Mouse (Mus musculus) gastrocnemius, postnatal 14 days (tissue): ENCODE data around the gene Wwox. TPM values are rescaled to one million over a fixed set of nuclear protein-coding genes. Genes with fewer than 3 reads are reported as not detected.

Experiments
- DNase-seq: peaks from one replicate; pipeline ENCODE4 v3.0.0; 2021; ENCODE audit warnings: mixed read lengths
- intact Hi-C: fragments of 180-260 bp; cut with DNase I; formaldehyde crosslinking; loops from one replicate; pipeline ENCODE4 v1.15.1; 2025; ENCODE audit warnings: low total_unique reads
- total RNA-seq, 2 experiments: library from RNA; stranded (reverse); gene quantifications; 2 replicates each; pipeline ENCODE4 v1.2.3; 2021

Gene Wwox
- total RNA-seq, 2 experiments from 2014 or later: 7.2 to 7.8 TPM

- no peak for DNase-seq
- intact Hi-C loops: no loop called here
Measured at GRCm38 (mm10) chr8:114875161-114875560, 435.7 kb downstream of the Wwox start.

- intact Hi-C loops: no loop called here
Measured at GRCm38 (mm10) chr8:114876161-114876611, 436.7 kb downstream of the Wwox start.

DNA sequence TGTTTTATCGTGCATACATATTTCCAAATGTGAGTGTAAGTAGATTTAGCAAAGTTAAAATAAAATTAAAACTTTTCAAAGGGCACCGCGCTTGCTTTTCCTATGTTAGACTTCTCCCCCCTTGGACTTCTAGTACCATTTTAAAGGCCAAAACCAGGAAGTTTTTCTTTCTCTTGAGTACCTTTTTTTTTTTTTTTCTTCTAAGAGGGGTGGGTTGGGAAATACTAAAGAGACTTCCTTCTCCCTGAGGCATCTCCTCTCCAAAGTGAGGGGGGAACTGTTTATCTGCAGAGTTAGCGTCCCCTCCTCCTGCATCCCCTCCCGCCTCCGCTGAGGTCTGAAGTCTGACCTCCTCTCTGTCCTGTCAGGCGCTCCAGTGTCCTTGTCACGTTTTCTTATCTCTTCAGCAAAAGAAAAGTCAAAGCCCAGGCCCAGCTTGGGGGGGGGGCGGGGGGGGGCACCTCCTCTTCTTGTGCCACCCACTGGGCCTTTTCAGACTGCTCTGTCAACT is 437.3 kb downstream of the Wwox start:
- DNase-seq: no peak
- intact Hi-C loops: no loop called here

More at GRCm38 (mm10) chr8:114876161-114876611, 436.7 kb downstream of the Wwox start:
- no peak for DNase-seq

- intact Hi-C loops: no loop called here
- no peak for DNase-seq
Measured at GRCm38 (mm10) chr8:114877234-114877633, 437.8 kb downstream of the Wwox start.

GRCm38 (mm10) chr8:114878449-114879276 is 439.2 kb downstream of the Wwox start:
- intact Hi-C loops: no loop called here
- no peak for DNase-seq

DNA sequence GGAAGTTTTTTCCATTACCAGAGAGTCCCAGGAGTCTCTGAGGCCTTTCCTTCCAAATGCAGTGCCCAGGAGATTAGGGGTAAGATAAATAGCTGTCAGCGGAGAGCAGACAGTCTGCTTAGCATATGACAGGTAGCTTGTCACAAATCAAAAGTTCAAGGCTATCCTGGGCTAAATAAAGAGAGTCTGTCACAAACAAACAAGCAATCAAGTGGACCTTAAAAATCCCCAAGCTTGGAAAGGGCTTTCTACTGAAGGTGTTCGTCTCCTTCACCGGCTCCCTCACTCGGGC is 439.8 kb downstream of the Wwox start:
- no peak for DNase-seq
- intact Hi-C loops: no loop called here

- no peak for DNase-seq
Measured at GRCm38 (mm10) chr8:114879678-114880077, 440.2 kb downstream of the Wwox start.

DNA sequence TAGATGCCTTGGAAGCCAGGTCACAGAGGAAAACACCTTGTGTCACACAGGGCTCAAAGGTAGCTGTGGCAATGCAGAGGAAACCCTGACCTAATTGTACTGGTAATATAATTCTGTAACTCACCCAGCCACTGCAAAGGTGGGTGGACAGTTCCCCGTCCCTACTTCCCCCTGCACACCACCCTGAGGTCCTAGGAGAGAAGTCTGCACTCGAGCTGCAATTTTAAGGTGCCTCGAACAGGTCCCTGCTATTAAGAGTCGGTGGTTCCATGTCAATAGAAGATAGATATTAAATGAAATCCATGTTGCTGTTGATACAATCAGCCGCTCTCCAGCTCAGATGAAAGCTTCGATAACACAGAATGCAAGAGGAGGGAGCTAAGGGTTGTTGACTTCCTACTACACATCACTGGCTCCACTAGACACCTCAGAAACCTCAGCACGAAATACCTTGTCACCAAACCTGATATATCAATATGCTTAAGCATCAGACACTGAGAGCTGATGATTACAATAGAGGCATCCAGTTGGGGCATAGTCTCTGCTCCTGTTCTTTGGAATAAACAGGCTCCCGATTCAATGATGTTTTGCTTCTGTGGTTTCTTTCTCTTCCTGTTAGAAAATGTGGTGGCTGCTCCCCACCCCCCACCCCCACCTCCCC is 441.1 kb downstream of the Wwox start:
- intact Hi-C loops: no loop called here
- no peak for DNase-seq

More at GRCm38 (mm10) chr8:114879678-114880077, 440.2 kb downstream of the Wwox start:
- intact Hi-C loops: no loop called here

DNA sequence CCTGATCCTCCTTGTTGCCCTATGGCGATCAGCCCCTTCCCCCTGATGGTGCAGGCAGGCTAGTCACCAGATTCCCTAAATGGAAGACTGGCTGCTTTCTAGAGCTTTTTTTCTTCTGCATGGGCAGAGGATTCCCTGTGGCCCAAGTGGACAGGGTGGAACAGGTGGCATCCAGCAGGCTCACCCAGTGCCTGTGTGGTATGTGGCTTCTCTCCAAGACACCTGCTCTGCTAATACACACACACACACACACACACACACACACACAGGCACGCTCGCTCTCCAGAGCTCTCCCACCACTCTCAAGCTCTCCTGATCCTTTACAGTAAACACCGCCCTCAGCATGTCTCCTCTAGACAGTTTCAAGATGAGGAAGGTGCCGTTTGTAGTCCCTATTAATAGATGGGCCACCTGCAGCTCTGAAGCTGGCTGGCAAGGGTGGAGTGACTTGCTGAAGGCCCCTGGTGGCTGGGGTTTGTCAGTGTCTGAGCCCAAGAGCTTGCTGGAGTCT is 442.5 kb downstream of the Wwox start:
- intact Hi-C loops: no loop called here
- no peak for DNase-seq

DNA sequence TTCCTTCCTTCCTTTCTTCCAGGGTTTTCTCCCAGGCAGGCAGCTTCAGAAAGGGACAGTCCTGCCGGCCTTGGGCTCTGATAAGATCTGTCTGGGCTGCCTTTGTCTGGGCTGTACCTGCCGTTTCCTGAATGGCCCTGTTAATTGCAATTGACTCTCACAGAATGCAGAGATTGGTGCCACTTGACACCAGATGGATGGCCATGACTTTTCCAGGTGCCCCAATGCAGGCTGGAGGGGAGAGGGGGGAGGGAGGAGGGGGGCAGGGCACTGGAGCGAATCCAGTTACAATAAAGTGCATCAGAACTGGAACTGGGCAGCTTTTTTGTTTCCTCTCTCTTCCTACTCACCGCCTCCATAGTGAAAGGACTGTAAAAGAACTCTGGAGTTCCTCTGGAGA is 443.0 kb downstream of the Wwox start:
- DNase-seq: no peak
- intact Hi-C loops: no loop called here

- intact Hi-C loops: no loop called here
- no peak for DNase-seq
Measured at GRCm38 (mm10) chr8:114882936-114883606, 443.6 kb downstream of the Wwox start.

- no peak for DNase-seq
- intact Hi-C loops: no loop called here
Measured at GRCm38 (mm10) chr8:114883967-114884366, 444.5 kb downstream of the Wwox start.

DNA sequence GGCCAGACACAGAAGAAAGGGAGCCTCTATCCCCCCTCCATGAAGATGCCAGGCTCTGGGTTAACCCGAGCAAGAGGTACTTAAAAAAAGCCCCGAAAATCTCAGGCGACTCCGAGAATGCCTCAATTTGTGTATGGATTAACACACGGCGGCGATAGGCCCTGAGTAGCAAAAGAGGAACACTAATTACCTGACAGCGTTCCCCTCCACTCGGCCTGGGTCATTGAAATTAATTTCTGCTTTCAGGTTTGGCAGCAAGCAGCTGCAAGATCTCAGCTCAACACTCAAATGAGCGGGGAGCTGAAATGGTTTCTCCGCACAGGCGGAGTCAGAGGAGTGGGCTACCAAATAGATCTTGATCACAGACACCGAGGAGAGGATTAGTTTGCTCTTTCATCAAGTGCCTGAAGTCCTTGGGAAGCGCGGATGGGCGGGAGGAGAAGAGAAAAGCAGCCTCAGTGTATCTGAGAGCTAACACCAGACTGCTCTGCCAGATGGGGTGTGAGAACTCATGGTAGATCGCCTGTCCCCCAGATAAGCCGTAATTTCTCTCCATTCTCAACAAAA is 445.7 kb downstream of the Wwox start:
- DNase-seq: no peak
- intact Hi-C loops: no loop called here

DNA sequence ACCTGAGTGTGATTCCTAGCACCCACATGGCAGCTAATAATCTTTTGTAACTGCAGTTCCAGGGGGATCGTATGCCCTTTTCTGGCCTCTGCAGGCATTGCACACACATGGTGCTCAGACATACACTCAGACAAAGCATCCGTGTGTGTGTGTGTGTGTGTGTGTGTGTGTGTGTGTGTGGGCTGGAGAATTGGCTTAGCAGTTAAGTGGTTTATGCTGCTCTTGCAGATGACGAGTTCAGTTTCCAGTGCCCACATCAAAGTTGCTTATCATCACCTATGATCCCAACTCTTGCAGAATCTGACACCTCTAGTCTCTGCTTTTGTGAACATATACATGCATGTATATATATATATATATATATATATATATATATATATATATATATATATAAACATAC is 448.9 kb downstream of the Wwox start:
- no peak for DNase-seq
- intact Hi-C loops: no loop called here

DNA sequence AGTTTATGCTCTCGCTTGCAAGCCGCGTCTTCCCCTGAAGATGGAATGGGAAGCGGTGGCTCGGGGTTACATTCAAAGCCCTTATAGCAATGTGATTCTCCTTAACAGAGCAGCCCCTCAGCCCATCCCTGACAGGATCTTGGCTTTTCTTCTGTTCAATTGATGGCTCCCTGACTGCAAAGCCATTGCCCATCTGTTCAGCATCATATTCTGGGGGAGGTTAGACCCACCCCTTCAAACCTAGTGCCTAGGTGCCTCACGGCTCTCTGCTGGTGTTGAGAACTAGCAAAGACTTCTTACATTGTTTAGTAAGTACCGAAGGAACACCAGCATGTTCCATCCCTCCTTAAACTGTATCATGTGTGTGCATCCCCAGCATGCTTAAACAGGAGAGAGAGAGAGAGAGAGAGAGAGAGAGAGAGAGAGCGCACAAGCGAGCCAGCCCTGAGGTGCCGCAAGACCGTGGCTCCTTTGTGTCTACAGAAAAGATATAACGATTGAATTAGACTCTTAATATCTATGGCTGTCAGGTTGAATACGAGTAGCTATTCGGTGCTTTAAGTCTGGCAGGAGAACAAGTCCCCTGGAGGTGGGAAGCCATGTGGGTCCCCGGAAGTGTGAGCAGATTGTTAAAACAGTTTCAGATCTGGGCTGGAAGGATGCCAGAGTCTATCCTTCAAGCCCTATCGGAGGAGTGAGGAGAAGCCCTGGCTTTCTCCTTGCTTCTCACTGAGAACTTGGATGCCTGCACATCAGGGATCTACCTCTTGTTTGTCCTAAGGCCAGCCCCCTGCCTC is 450.3 kb downstream of the Wwox start:
- intact Hi-C loops: no loop called here
- DNase-seq: no peak

DNA sequence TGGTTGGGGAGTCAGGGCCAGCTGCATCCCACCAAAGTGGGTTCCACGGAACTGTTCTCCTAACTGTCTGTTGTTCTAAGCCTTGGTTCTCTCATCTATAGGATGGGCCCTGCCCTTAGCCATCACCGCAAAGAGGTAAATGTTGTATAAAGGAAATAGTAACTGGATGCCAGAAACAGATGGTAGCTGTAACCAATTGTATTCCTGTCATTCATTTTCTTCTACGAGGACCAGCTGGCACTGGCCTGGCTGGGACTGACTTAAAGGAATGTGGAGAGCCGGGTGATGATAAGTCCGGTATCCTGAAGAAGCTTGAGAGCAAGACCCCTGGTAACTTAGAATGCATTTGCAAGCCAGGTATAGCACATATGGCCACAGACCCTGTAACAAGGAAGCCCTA is 451.0 kb downstream of the Wwox start:
- intact Hi-C loops: no loop called here

GRCm38 (mm10) chr8:114891252-114891651 is 451.8 kb downstream of the Wwox start:
- DNase-seq: no peak

More for the DNA sequence above, 451.0 kb downstream of the Wwox start:
- no peak for DNase-seq

DNA sequence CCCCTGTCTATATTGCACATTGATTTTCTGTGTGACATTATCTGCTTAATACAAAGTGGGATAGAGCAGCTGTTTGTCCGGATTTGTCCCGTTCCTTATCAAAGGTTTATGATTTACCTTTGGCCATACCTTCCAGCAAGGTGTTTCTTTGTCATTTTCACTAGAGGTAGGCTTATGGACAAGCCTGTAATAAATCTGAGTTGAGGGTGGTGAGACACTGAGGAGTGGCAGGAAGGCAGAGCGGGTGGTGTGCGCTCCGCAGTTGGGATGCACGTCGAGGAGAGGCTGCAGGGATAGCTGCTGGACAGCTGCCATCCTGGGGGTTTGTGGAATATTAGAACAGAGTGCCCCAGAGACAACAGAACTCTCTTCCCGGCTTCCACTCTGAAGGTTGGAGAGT is 458.0 kb downstream of the Wwox start:
- intact Hi-C loops: no loop called here
- no peak for DNase-seq

More at GRCm38 (mm10) chr8:114891252-114891651, 451.8 kb downstream of the Wwox start:
- intact Hi-C loops: no loop called here

DNA sequence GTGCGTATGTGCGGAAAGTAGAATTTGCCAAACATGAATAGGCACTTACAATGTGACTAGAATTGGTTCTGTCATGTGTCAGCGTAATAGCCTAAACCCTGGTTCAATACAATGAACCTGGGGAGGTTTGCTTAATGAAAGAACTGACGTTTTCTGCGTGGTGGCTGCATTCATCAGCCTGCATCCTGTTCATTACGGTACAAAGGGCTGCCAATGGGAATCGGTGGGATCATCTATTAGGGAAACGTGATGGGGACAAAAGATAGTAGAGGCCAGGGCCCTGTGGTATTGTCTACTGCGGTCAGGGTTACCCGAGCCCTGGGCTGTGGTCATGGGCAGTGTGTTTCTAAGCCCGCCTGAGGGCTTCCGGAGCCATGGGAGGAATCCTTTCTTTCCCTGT is 459.7 kb downstream of the Wwox start:
- no peak for DNase-seq
- intact Hi-C loops: no loop called here
